Mouse (Mus musculus): Measurements from ENCODE around the gene Trub2.
A peak's percentile ranks its signal among the peaks of the same experiment; 100 is the strongest.

Trub2 gene

GRCm38 (mm10) chr2:29773323-29773722 is 15.0 kb downstream of the Trub2 start:
- DNase-seq (ENCODE audit: low read depth, low spot score) = no peak

- no peak for DNase-seq (ENCODE audit: low read depth, low spot score)
Measured at GRCm38 (mm10) chr2:29771611-29772461, 16.5 kb downstream of the Trub2 start.

DNA sequence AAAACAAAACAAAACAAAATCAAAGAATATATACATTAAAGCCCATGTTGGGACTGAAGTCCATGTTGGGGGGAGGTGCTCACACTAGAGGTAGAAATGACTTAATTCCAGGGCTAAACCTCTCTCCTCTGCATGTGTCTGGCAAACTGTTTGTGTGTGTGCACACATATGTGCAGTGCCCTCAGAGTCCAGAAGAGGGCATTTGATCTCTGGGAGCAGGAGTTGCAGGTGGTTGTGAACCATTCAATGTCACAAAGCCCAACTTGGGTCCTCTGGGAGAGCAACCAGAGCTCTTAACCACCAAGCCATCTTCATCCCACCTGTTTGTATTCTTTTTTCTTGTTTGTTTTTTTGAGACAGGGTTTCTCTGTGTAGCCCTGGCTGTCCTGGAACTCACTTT is 18.1 kb downstream of the Trub2 start:
- DNase-seq (ENCODE audit: low read depth, low spot score) = no peak

- DNase-seq (ENCODE audit: low read depth, low spot score) = peak; percentile 33
Measured at GRCm38 (mm10) chr2:29768901-29769300, 19.4 kb downstream of the Trub2 start.

GRCm38 (mm10) chr2:29767976-29768709 is 20.2 kb downstream of the Trub2 start:
- DNase-seq (ENCODE audit: low read depth, low spot score) = no peak

DNA sequence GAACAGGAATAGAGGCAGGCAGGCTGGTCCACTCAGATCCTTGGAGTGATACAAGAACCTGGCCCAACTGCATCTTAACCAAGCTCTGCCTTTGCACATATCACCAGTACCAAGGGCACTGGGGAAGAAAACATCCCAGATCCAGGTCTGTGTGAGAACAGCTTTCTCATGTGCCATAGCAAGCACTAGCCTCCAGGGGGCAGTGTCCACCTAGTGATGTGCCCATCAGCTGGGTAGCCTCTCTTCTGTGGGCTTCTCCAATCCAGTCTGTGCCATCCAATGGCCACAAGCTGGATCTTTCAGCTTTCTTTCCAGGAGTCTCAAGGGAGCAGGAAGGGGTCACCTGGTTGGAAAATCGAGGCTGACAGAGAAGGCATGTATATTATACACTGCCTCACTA is 23.5 kb downstream of the Trub2 start:
- DNase-seq (ENCODE audit: low read depth, low spot score) = peak; percentile 60

- no peak for DNase-seq (ENCODE audit: low read depth, low spot score)
Measured at GRCm38 (mm10) chr2:29755693-29756092, 32.6 kb downstream of the Trub2 start.

DNA sequence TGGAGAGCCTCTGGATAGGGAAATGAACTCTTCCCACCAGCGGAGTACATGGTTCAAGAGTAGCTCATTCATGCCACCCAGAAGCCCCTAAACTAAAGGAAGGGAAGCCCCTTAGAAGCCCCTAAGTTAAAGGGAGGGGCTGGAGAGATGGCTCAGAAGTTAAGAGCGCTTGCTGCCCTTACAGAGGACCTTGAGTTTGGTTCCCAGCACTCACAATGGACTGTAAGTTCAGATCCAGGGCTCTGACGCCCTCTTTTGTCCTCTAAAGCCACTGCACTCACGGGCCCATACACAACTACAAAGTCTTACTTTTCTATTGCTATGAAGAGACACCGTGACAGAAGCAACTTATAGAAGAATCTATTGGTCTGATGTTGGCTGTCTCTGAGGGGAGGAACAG is 35.9 kb downstream of the Trub2 start:
- no peak for DNase-seq (ENCODE audit: low read depth, low spot score)

DNA sequence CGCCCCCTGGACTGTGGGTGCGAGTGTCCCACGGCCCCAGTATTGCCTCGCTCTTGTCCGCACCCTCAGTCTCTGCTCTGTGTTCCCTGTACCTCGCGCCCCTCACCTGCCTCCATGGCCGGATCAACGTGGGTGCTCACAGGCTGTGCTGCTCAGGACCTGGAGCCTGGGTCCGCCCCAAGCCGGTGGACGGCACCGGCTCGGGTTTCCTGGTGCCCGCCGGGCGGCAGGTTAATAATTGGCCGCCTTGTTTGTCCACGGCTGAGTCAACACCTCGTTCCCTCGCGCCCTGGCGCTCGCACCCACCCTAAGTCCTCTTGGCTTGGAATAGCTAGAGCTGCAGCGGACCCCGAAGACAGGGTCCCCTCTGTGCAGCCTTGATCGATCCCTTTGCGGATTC is 36.8 kb downstream of the Trub2 start, which contains the start of gene Gm13420:
Gm13420 (minus strand) TSS at position 189 of the 400 bp plus-strand sequence.
- DNase-seq (ENCODE audit: low read depth, low spot score) = no peak

- no peak for DNase-seq (ENCODE audit: low read depth, low spot score)
Measured at GRCm38 (mm10) chr2:29748499-29748898, 39.8 kb downstream of the Trub2 start.

DNA sequence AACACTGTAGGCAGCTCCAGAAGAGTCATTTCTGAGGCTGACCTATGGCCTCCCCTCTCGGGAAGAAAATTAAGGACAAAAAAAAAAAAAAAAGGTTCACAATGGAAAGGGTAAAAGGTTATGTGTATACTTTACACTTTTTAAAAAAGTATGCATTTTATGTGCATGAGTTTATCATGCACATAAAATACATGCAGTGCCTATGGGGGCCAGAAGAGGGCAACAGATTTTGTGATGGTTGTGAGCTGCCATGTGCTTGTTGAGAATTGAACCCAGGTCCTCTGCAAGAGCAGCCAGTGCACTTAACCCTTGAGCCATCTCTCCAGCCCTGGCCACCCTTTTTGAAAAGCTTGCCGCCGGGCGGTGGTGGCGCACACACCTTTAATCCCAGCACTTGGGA is 40.5 kb downstream of the Trub2 start:
- DNase-seq (ENCODE audit: low read depth, low spot score) = no peak

GRCm38 (mm10) chr2:29747188-29747782 is 41.0 kb downstream of the Trub2 start:
- no peak for DNase-seq (ENCODE audit: low read depth, low spot score)

- no peak for DNase-seq (ENCODE audit: low read depth, low spot score)
Measured at GRCm38 (mm10) chr2:29744256-29744655, 44.0 kb downstream of the Trub2 start.

DNA sequence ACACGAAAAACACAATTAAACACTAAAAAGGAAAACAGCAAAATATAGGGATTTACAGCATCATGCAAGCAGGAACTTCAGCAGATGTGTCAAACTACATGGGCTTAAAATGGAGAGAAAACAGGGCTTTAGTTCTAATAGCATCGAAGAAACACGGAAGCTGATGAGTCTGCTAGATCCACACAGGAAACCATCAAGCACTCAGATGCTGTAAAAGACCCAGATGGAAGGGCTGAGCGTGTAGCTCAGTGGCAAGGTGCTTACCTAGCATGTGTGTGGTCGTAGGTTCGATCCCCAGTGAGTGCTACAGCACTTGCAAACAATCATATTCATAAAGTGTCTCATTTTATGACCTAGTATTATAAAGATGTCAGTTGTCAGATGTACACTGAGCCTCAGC is 47.1 kb downstream of the Trub2 start:
- DNase-seq (ENCODE audit: low read depth, low spot score) = no peak

- no peak for DNase-seq (ENCODE audit: low read depth, low spot score)
Measured at GRCm38 (mm10) chr2:29739368-29739767, 48.9 kb downstream of the Trub2 start.

DNA sequence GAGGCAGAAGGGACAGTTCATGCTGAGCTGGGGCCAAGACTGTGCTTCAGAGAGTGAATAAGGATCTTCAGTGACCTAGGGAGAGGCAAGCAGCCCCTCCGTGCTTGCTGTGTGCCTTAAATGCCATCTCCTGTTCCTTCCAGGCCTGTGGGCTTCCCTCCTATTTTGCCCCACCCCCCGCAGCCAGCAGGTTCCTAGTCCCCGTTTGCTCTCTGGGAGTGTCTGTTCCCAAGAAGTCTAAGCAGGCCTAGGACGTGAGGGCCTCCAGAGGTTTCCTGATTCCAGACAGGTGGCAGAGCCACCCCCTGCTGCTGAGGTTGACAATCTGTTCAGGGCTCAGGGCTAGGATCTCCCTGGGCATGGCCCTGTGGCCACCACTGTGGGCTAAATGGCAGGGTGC is 49.5 kb downstream of the Trub2 start:
- no peak for DNase-seq (ENCODE audit: low read depth, low spot score)

- DNase-seq (ENCODE audit: low read depth, low spot score) = no peak
Measured at GRCm38 (mm10) chr2:29737209-29737925, 50.9 kb downstream of the Trub2 start.

GRCm38 (mm10) chr2:29735708-29736107 is 52.6 kb downstream of the Trub2 start:
- no peak for DNase-seq (ENCODE audit: low read depth, low spot score)

- no peak for DNase-seq (ENCODE audit: low read depth, low spot score)
Measured at GRCm38 (mm10) chr2:29733348-29733747, 55.0 kb downstream of the Trub2 start.

GRCm38 (mm10) chr2:29732559-29732958 is 55.7 kb downstream of the Trub2 start:
- DNase-seq (ENCODE audit: low read depth, low spot score) = no peak

DNA sequence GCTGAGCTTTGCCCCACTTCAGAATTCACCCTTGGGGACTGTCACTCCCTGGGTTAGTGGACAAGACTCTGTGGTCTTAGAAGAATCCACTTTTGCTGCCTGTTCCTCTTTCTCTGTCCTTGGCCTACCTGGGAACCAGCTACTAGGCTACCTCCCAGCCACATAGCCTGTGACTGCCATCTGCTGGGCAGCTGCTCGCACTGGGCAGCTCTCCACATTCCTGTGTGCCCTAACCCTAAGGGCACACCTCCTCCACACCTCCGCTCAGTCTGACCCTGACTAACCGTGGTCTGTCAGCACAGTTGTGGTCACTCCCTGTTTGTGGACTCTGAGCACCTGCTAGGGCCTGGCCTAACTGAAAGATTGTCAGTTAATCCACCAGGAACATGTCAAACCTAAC is 56.8 kb downstream of the Trub2 start:
- peak; percentile 30 for DNase-seq (ENCODE audit: low read depth, low spot score)

- DNase-seq (ENCODE audit: low read depth, low spot score) = no peak
Measured at GRCm38 (mm10) chr2:29729500-29729899, 58.8 kb downstream of the Trub2 start.
